Mouse (Mus musculus) adrenal gland, postnatal 36 days (tissue): ENCODE measurements around the gene Creb3. TPM values are rescaled to one million over a fixed set of nuclear protein-coding genes. Genes with fewer than 3 reads are reported as not detected.
"Not testable (repeated sequence)": the region's sequence is repeated elsewhere in the genome, so short reads cannot be mapped to it uniquely, and the experiment has no call there.

Experiments used
- DNase-seq, 2 experiments: peaks; one replicate each; pipeline ENCODE4 v3.0.0; 2021; ENCODE audit warnings: mixed read lengths in 1 of 2
- total RNA-seq, 2 experiments: library from RNA; stranded (reverse); gene quantifications; 2 replicates each; pipeline ENCODE4 v1.2.3; 2021

The Creb3 gene
- total RNA-seq, 2 experiments from 2014 or later = 117 to 170 TPM

DNA sequence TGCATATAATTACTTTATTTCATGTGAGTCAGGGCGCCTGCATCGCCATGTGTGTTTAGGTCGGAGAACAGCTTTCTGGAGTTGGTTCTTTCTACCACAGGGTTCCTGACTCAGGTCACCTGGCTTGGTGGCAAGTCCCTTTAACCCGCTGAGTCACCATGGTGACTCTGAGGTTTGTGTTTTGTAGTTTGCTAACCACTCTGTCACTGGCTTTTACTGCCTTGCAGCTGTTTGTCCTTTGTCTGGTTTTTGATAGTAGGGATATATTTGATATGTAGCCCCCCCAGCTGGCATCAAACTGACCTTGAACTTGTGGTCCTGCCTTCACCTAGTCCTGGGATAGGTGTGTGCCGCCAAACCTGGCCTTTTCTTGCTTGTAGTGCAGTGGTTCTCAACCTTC, 20.1 kb downstream of the Creb3 start:
- no peak for DNase-seq

GRCm38 (mm10) chr4:43583421-43583820, 21.3 kb downstream of the Creb3 start:
- DNase-seq = no peak

DNA sequence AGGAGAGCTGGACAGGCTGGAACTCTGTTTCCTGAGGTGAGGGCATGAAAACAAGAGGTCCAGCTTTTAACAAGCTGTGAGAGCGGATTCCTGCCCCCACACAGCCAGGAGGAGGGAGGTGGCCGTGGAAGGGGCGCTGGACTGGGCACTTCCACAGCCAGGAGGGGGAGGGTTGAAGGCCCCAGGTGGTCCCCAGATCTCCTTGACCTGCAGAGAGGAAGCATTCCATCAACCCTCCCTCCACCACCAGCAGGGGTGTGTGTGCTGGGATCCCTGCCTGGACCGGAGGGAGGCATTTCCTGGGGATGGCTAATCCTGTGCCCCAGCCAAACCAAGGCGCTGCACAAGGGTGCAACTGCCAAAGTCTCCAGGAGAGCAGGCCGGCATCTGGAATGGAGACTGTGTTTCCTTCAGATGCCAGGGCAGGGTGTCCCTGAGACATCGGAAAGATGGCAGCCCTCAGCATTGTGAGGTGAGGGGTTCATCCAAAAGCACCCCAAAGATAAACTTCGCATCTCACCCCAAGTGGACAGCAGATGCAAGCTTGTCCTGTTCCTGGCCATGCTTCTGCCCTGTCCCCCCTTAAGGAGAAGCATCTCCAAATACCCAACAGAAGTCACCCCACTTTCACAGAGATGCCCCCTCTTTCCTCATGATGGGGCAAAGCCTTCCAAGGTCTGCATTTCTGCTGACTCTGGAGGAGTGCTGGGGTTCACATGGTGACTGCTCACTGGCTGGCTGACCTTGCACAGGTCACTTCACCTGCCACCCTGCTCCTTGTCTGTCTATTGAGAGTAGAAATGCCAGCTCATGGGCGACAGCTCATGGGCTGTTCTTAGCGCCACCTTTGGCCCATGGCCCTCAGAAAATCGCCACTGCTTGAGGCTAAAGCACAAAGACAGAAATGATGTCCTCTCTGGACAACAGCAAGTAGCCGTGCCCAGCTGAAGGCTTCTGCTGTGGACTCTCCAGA, 22.6 kb downstream of the Creb3 start, which contains the start of gene Msmp:
Gene Msmp, minus strand, starts transcription at position 51 of the 973 bp plus-strand sequence.
- peak; percentile 56 to 63 for DNase-seq

- no peak for DNase-seq
These were observed 23.6 kb downstream of the Creb3 start for GRCm38 (mm10) chr4:43585682-43586081.

DNA sequence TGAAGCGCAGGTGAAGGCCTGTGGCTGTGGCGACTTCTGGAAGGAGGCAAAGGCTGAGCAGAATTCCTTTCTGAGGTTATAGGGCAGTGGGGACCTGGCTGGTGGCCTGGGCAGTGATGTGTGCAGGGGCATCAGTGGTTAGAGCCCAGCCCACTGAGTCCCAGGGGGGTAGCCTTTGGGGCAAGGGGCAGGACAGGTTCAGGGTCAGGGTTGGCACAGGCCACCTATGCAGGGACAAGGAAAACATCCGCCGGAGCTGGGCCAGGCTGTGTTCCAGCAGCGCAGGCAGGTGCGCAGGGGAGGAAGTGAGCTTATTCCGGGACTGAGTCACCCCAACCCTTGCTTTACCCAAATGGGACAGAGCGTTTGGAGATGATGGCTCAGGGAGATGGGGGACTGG, 24.3 kb downstream of the Creb3 start:
- peak; percentile 59 to 63 for DNase-seq

DNA sequence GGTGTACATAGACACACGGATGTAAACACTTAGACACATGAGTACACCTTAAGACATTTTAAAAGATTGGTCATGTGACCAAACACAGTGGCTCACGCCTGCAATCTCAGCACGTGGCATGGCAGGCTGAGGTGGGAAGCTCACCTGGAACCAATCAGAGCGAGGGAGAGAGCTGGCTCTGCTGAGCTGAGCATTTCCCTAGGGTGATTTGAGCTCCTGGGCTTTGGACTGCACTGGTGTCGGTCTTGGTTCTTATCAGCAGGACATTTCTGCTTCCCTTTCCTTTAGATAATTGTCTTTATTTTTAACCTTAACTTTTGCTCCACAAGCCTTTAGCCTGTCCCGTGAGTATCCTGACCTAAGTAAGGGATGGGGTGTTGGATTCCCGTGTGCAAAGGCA, 25.5 kb downstream of the Creb3 start:
- DNase-seq = no peak

GRCm38 (mm10) chr4:43591543-43591942, 29.4 kb downstream of the Creb3 start:
- DNase-seq = no peak

DNA sequence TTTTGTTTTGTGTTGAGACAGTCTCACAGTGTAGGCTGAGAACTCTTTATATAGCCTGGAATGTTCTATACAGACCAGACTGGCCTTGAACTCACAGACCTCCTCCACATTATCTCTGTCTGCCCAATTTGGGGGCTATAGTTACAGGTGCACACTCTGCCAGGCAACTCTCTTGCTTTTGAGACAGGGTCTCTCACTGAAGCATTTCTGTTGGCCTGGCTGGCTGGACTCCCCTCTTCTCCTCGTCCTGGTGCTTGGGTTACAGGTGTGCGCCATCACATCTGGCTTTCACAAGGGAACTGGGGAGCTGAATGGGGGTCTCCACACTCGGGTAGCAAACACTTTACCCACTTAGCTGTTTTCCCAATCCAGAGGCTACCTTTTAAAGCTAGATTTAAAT, 29.8 kb downstream of the Creb3 start:
- no peak for DNase-seq

GRCm38 (mm10) chr4:43593453-43593852, 31.3 kb downstream of the Creb3 start:
- no peak for DNase-seq

DNA sequence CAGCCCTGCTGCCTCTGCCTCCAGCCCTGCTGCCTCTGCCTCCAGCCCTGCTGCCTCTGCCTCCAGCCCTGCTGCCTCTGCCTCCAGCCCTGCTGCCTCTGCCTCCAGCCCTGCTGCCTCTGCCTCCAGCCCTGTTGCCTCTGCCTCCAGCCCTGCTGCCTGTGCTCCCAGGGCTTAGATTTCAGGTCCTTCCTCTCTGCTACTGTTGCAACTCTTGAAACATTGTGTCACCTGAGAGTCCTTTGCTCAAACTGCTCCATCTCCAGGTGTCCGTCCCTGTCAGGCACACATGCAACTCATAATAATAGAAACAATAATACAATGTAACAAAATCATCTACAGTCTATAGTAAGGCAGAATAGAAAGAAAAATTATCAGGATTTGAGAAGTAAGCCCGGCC, 34.5 kb downstream of the Creb3 start:
- DNase-seq = not testable (repeated sequence)

DNA sequence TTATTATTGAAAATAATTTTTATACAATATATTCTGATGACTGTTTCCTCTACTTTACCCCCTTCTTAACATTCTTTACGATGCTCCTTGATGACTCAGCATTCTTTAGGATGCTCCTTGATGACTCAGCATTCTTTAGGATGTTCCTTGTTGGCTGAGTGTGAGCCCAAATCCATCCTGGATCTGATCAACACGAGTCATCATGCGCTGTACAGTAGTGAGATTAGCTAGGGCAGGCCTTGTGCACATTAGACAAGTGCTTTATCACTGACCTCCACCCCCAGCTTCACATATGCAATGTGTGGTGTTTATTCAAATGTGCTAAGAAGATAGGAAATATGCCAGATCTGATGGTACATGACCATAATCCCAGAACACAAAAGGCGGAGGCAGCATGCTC, 36.1 kb downstream of the Creb3 start:
- DNase-seq = no peak

- DNase-seq = no peak
These were observed 36.7 kb downstream of the Creb3 start for GRCm38 (mm10) chr4:43598650-43599380.

DNA sequence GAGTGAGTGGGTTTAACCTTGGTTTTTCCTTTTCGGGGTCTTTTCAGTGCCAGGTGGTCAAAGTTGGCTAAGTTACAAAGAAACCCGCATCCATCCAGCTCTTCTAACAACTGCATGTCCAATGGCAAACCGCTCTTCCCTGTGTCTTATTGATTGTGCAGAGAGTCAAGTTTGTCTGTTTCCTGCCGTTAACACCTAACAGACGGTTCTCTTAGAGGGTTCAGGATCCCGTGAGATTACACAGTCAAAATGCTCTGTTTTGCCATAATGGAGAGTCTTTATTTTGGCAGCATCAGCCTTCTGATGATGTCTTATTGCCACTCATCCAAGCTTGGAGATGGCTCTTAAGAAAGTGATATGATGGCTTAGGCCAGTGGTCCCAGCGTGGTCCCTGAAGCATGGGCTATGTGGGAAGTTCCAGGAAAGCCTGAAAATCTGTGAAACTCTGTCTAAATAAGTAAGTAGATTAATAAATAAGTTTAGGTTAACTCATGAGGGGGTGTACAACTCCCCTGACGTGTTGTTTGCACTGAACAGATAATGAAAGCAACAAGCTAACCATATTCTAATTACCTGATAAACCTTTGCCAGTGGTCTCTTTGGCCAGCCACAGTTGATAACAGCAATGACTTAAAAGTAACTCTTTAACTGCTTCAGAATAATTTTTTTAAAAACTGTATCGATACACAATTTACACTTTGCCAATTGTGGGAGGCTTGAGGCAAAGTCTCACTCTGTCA, 38.2 kb downstream of the Creb3 start:
- no peak for DNase-seq

DNA sequence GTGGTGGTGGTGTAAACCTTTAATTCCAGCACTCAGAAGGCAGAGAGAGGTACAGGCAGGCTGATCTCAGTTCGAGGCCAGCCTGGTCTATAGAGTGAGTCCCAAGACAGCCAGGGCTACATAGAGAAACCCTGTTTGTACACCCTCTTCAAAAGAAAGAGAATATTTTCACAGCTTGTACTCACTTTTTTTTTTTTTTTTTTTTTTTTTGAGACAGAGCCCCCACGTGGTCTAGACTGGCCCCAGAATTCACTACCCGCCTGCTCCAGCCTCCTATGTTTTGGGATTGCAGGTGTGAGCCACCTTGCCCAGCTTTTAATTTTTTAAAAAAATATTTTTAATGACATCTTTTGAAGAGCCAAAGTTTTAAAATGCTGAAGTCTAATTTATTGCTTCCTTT, 42.0 kb downstream of the Creb3 start:
- no peak for DNase-seq

- DNase-seq = no peak
These were observed 42.9 kb downstream of the Creb3 start for GRCm38 (mm10) chr4:43604751-43605685.

- DNase-seq = no peak
These were observed 50.4 kb downstream of the Creb3 start for GRCm38 (mm10) chr4:43612534-43612933.

GRCm38 (mm10) chr4:43613060-43613730, 51.1 kb downstream of the Creb3 start:
- DNase-seq = peak in 1 of 2 experiments; percentile 37
